In genomic region chr10:89453068-89453641, GRCm38 (mm10) we compare ENCODE assay signal across 14 mouse cellular contexts. TPM values are rescaled to one million over a fixed set of nuclear protein-coding genes. Genes with fewer than 3 reads are reported as not detected.
DNase-seq lines count a peak whose midpoint lies in the region; ATAC-seq and TF ChIP-seq lines count a peak whose summit lies in the region.
"Had no signal": no experiment of that assay in that cellular context is flagged by ENCODE, and none has a peak within 500 bp of the region (broad histone marks: within the 10 kb centered on the region; RNA-seq: fewer than 3 reads in every experiment).

No protein-coding gene starts in this region.

- no peak overlapping the region for H3K27ac ChIP-seq in liver, embryonic 13.5 days
- H3K27ac ChIP-seq in intestine, embryonic 16.5 days (ENCODE audit: low read length), result no peak overlapping the region
- H3K27ac ChIP-seq: gastrocnemius, adult 2 months; hindbrain, embryonic 12.5 days; kidney, embryonic 15.5 days; layer of hippocampus, adult 2 months; midbrain, embryonic 15.5 days had no signal

- H3K36me3 ChIP-seq in E14TG2a.4 (ENCODE audit: insufficient read depth, low read length), result no peaks in the 10 kb centered on the region
- H3K36me3 ChIP-seq in liver, embryonic 13.5 days, result no peaks in the 10 kb centered on the region
- H3K36me3 ChIP-seq in intestine, embryonic 16.5 days (ENCODE audit: control insufficient read depth, insufficient read depth, low read length), result no peaks in the 10 kb centered on the region
- H3K36me3 ChIP-seq: hindbrain, embryonic 12.5 days; kidney, embryonic 15.5 days; midbrain, embryonic 15.5 days had no signal

- WGBS in liver, embryonic 13.5 days (ENCODE audit: insufficient replicate concordance), result 26% methylated on average over 15 of the region's 15 CpGs
- WGBS in intestine, embryonic 16.5 days, result 80% methylated on average over 15 of the region's 15 CpGs

- DNase-seq in ZHBTc4 (ENCODE audit: low read depth, low spot score), result peak; percentile 70
- DNase-seq in liver, embryonic 13.5 days, result no peak
- DNase-seq in thymus, postnatal 36 days, result no peak
- DNase-seq: adrenal gland, postnatal 25 days; cerebellum, postnatal 25 days; gastrocnemius, adult 2 months had no signal

- peaks cover 26% of the 10 kb centered on the region for H3K4me1 ChIP-seq in E14TG2a.4 (replicated peaks; ENCODE audit: low read depth, low read length)
- H3K4me1 ChIP-seq in liver, embryonic 13.5 days (replicated peaks), result peaks cover 8% of the 10 kb centered on the region; the same call in 1 of the 2 replicates
- H3K4me1 ChIP-seq in intestine, embryonic 16.5 days (ENCODE audit: control insufficient read depth, insufficient read depth, low read length), result no peaks in the 10 kb centered on the region
- H3K4me1 ChIP-seq: hindbrain, embryonic 12.5 days; kidney, embryonic 15.5 days; midbrain, embryonic 15.5 days had no signal

- H3K9me3 ChIP-seq in E14TG2a.4 (ENCODE audit: low read length), result no peaks in the 10 kb centered on the region
- H3K9me3 ChIP-seq in liver, embryonic 13.5 days (replicated peaks), result no peaks in the 10 kb centered on the region
- H3K9me3 ChIP-seq in intestine, embryonic 16.5 days (ENCODE audit: control insufficient read depth, low read length), result no peaks in the 10 kb centered on the region
- H3K9me3 ChIP-seq: hindbrain, embryonic 12.5 days; kidney, embryonic 15.5 days; midbrain, embryonic 15.5 days had no signal

- peak overlapping the region; percentile 39 for H3K4me3 ChIP-seq in E14TG2a.4 (replicated peaks; ENCODE audit: low read length)
- H3K4me3 ChIP-seq in liver, embryonic 13.5 days (replicated peaks), result no peak overlapping the region
- H3K4me3 ChIP-seq in intestine, embryonic 16.5 days (ENCODE audit: low read length), result no peak overlapping the region
- H3K4me3 ChIP-seq: gastrocnemius, adult 2 months; hindbrain, embryonic 12.5 days; kidney, embryonic 15.5 days; layer of hippocampus, adult 2 months; midbrain, embryonic 15.5 days had no signal

- TF ChIP-seq CTCF in E14TG2a.4 (conservative IDR thresholded peaks at IDR 0.05; ENCODE audit: low read length), result no peak

- peaks cover 11% of the 10 kb centered on the region; the same call in 1 of the 2 replicates for H3K27me3 ChIP-seq in E14TG2a.4 (ENCODE audit: insufficient read depth, low read length)
- H3K27me3 ChIP-seq in liver, embryonic 13.5 days, result no peaks in the 10 kb centered on the region
- H3K27me3 ChIP-seq in intestine, embryonic 16.5 days (replicated peaks; ENCODE audit: control insufficient read depth, insufficient read depth, low read length), result no peaks in the 10 kb centered on the region
- H3K27me3 ChIP-seq: hindbrain, embryonic 12.5 days; kidney, embryonic 15.5 days had no signal

- no peak overlapping the region for H3K9ac ChIP-seq in liver, embryonic 13.5 days
- H3K9ac ChIP-seq in intestine, embryonic 16.5 days (ENCODE audit: low read depth, low read length), result no peak overlapping the region
- H3K9ac ChIP-seq: hindbrain, embryonic 12.5 days; kidney, embryonic 15.5 days; midbrain, embryonic 15.5 days had no signal

- no peak for ATAC-seq in liver, embryonic 13.5 days (ENCODE audit: low read depth)
- peak; percentile 77 for ATAC-seq in megakaryocyte progenitor cell, adult 5-6 weeks (replicated peaks; ENCODE audit: poor library complexity)
- no peak for ATAC-seq in intestine, embryonic 16.5 days
- no peak for ATAC-seq in inflammation-experienced regulatory T-cells, adult 6 months
- ATAC-seq: midbrain, embryonic 15.5 days had no signal

- H3K4me2 ChIP-seq in liver, embryonic 13.5 days, result peak overlapping the region; percentile 27; the same call in 1 of the 2 replicates
- no peak overlapping the region for H3K4me2 ChIP-seq in intestine, embryonic 16.5 days (ENCODE audit: low read depth, low read length)
- H3K4me2 ChIP-seq: hindbrain, embryonic 12.5 days; kidney, embryonic 15.5 days; midbrain, embryonic 15.5 days had no signal

RNA-seq across cellular contexts. Expression of gene Gas2l3, which starts 9.4 kb away (rescaled TPM):
- polyA plus RNA-seq in liver, embryonic 13.5 days (2015; fragmentation: Nextera tagmentation; extraction: Ambion mirVana), result 5.0 and 6.2 TPM in 2 replicates
- 23.2 and 24.1 TPM in 2 replicates for total RNA-seq in megakaryocyte progenitor cell, adult 5-6 weeks (2015)
- 22.1 and 33.9 TPM in 2 replicates for total RNA-seq in megakaryocyte progenitor cell, adult 5-6 weeks (2017)
- polyA plus RNA-seq in intestine, embryonic 16.5 days (2015; fragmentation: Nextera tagmentation; extraction: Ambion mirVana), result 13.1 and 13.6 TPM in 2 replicates
- polyA plus RNA-seq in inflammation-experienced regulatory T-cells, adult 6 months (2017; shearing (Covaris generic)), result 1 to 10 TPM in 1 of 3 experiments, under 1 TPM in 2; 0.60 to 9.7 (median 0.61) TPM
